Mouse (Mus musculus): ENCODE measurements around the gene Zfp750. TPM values are rescaled to one million over a fixed set of nuclear protein-coding genes. Genes with fewer than 3 reads are reported as not detected.

Gene Zfp750
- polyA plus RNA-seq, 1 experiment from 2014 or later: 8.9 TPM

DNA sequence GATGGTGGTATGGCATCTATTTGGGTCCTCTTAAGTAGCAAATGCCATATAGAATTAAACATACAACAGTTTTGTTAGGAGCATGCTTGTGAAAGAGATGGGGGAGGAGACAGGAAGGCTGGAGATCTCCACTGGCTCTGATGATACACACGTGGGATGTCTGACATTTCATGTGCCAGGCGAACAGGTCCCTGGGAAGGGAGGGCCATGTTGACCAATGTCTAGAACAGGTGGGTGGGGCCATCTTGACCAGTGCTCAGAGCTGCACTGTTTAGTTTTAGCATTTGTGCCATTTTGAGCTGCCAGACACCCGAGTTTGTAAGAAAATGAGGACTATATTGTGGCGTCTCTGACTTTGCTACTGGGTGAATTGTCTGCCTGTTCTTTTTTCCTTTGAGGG, 10.7 kb downstream of the Zfp750 start:
- ATAC-seq (ENCODE audit: insufficient number of reproducible peaks, insufficient read depth, low FRiP score, low read depth): no peak
- Histone ChIP-seq H3K9me3 (ENCODE audit: control insufficient read depth, low read depth, low read length) (no peaks in the 10 kb centered on the region), H3K4me2 (replicated peaks; ENCODE audit: low read depth, low read length) (no peak overlapping the region), H3K36me3 (ENCODE audit: control insufficient read depth, insufficient read depth, low read length) (peaks cover 5% of the 10 kb centered on the region), H3K9ac (replicated peaks; ENCODE audit: low read depth, low read length) (no peak overlapping the region), H3K4me1 (ENCODE audit: control insufficient read depth, insufficient read depth, low read length) (no peaks in the 10 kb centered on the region), H3K27me3 (ENCODE audit: control insufficient read depth, insufficient read depth, low read length) (no peaks in the 10 kb centered on the region), H3K27ac (ENCODE audit: low read length) (no peak overlapping the region), H3K4me3 (ENCODE audit: low read depth, low read length) (no peak overlapping the region)
- WGBS: 62% methylated on average over 4 of the region's 4 CpGs

DNA sequence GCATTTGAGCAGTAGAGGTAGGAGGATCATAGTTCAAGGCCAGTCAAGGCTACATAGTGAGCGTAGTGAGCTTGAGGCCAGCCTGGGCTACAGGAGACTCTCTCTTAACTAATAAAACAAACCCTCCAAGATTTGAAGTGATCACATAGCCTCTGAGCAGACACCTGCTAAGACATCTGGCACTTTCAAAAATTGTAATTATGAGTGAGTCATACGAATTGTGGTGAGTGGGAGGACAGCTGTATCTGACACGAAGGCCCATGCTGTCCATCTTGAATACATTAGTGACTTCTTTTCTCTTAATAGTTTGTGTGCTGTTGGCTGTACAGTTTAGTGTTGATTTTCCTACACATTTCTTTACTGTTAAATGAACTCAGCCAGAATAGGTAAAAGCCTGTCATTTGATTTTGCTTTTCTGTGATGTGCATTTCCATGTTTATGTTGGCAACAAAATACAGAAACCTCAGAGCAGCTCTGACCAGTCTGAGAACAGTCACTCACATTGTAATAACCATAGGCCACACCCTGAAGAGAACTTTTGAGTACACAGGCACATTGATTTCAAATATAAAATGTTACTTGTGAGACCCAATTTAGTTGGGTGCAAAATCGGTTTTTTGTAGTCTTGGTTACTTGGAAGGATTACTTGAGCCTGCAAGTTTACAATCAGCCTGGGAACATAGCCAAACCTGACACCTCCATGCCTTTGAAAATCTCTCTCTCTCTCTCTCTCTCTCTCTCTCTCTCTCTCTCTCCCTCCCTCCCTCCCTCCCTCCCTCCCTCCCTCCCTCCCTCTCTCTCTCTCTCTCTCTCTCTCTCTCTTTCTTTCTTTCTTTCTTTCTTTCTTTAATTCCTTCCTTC, 16.9 kb downstream of the Zfp750 start:
- Histone ChIP-seq H3K4me3 (ENCODE audit: low read depth, low read length) (no peak overlapping the region), H3K4me1 (ENCODE audit: control insufficient read depth, insufficient read depth, low read length) (no peaks in the 10 kb centered on the region), H3K27me3 (ENCODE audit: control insufficient read depth, insufficient read depth, low read length) (no peaks in the 10 kb centered on the region), H3K9me3 (ENCODE audit: control insufficient read depth, low read depth, low read length) (no peaks in the 10 kb centered on the region), H3K27ac (ENCODE audit: low read length) (no peak overlapping the region), H3K36me3 (ENCODE audit: control insufficient read depth, insufficient read depth, low read length) (peaks cover 10% of the 10 kb centered on the region), H3K9ac (replicated peaks; ENCODE audit: low read depth, low read length) (no peak overlapping the region), H3K4me2 (replicated peaks; ENCODE audit: low read depth, low read length) (no peak overlapping the region)
- WGBS: 72% methylated on average over 4 of the region's 4 CpGs
- ATAC-seq (ENCODE audit: insufficient number of reproducible peaks, insufficient read depth, low FRiP score, low read depth): no peak

DNA sequence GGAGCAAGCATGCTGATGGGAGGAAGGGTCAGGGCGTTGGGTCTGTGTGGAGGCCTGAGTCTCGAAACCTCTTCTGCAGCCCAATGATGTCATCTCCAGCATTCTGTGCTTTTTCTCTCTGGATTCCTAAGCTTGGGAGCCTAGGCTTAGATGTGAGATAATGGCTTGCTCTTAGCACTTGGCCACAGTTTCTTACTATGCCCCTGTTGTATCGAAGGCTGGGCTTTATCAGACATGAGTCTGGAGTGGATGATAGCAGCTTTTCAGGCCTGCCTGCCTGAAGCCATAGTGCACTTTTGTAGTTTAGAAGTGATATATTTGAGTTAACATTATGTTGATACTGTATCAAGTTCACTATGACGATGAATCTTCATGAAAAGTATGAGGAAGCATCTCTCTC, 17.6 kb downstream of the Zfp750 start:
- no peaks in the 10 kb centered on the region for H3K4me1 ChIP-seq (ENCODE audit: control insufficient read depth, insufficient read depth, low read length)
- no peak overlapping the region for H3K27ac ChIP-seq (ENCODE audit: low read length)
- H3K4me2 ChIP-seq (replicated peaks; ENCODE audit: low read depth, low read length): no peak overlapping the region
- ATAC-seq (ENCODE audit: insufficient number of reproducible peaks, insufficient read depth, low FRiP score, low read depth): no peak
- peaks cover 10% of the 10 kb centered on the region for H3K36me3 ChIP-seq (ENCODE audit: control insufficient read depth, insufficient read depth, low read length)
- H3K27me3 ChIP-seq (ENCODE audit: control insufficient read depth, insufficient read depth, low read length): no peaks in the 10 kb centered on the region
- H3K9me3 ChIP-seq (ENCODE audit: control insufficient read depth, low read depth, low read length): no peaks in the 10 kb centered on the region
- WGBS: 80% methylated on average over 4 of the region's 4 CpGs
- no peak overlapping the region for H3K4me3 ChIP-seq (ENCODE audit: low read depth, low read length)
- no peak overlapping the region for H3K9ac ChIP-seq (replicated peaks; ENCODE audit: low read depth, low read length)

DNA sequence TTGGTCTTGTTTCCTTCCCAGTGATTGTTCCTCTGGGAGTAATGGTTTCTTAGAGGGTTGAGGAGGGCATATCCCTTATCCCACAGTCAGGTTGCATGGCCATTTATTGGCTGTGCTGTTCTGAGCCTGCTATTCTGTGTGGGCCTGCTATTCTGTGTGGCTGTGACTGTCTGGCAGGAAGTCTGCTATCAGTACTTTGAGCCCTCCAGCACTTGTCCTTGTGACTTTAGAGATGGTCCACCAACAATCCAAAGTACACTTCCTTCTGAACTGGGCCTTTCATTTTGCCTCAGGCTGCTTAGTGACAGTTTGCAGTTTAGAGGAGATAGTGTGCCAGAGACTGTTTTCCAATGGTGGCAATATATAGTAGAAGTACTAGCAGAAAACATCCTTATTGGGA, 18.5 kb downstream of the Zfp750 start:
- no peaks in the 10 kb centered on the region for H3K4me1 ChIP-seq (ENCODE audit: control insufficient read depth, insufficient read depth, low read length)
- H3K4me2 ChIP-seq (replicated peaks; ENCODE audit: low read depth, low read length): no peak overlapping the region
- ATAC-seq (ENCODE audit: insufficient number of reproducible peaks, insufficient read depth, low FRiP score, low read depth): no peak
- no peaks in the 10 kb centered on the region for H3K27me3 ChIP-seq (ENCODE audit: control insufficient read depth, insufficient read depth, low read length)
- H3K27ac ChIP-seq (ENCODE audit: low read length): no peak overlapping the region
- no peak overlapping the region for H3K4me3 ChIP-seq (ENCODE audit: low read depth, low read length)
- H3K36me3 ChIP-seq (ENCODE audit: control insufficient read depth, insufficient read depth, low read length): peaks cover 8% of the 10 kb centered on the region; the same call in 1 of the 2 replicates
- no peaks in the 10 kb centered on the region for H3K9me3 ChIP-seq (ENCODE audit: control insufficient read depth, low read depth, low read length)
- no peak overlapping the region for H3K9ac ChIP-seq (replicated peaks; ENCODE audit: low read depth, low read length)

DNA sequence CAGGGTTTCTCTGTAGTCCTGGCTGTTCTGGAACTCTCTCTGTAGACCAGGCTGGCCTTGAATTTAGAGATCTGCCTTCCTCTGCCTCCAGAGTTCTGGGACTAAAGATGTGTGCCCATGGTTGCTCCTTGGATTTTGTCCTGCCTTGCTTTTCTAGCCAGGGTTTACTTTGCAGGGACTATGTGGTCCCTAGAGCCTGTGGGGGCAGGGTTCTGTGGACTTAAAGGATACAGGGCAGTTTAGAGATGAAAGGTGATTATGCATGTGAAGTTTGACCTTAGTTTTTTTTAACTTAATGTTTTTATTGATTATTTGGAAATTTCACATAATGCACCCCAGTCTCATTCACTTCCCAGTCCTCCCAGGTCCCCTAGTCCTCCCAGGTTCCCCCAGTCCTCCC, 28.5 kb downstream of the Zfp750 start:
- no peaks in the 10 kb centered on the region for H3K27me3 ChIP-seq (ENCODE audit: control insufficient read depth, insufficient read depth, low read length)
- no peaks in the 10 kb centered on the region for H3K9me3 ChIP-seq (ENCODE audit: control insufficient read depth, low read depth, low read length)
- peaks cover 4% of the 10 kb centered on the region for H3K36me3 ChIP-seq (ENCODE audit: control insufficient read depth, insufficient read depth, low read length)
- no peak for ATAC-seq (ENCODE audit: insufficient number of reproducible peaks, insufficient read depth, low FRiP score, low read depth)
- H3K4me2 ChIP-seq (replicated peaks; ENCODE audit: low read depth, low read length): no peak overlapping the region
- no peaks in the 10 kb centered on the region for H3K4me1 ChIP-seq (ENCODE audit: control insufficient read depth, insufficient read depth, low read length)
- H3K4me3 ChIP-seq (ENCODE audit: low read depth, low read length): no peak overlapping the region
- no peak overlapping the region for H3K9ac ChIP-seq (replicated peaks; ENCODE audit: low read depth, low read length)
- H3K27ac ChIP-seq (ENCODE audit: low read length): no peak overlapping the region

DNA sequence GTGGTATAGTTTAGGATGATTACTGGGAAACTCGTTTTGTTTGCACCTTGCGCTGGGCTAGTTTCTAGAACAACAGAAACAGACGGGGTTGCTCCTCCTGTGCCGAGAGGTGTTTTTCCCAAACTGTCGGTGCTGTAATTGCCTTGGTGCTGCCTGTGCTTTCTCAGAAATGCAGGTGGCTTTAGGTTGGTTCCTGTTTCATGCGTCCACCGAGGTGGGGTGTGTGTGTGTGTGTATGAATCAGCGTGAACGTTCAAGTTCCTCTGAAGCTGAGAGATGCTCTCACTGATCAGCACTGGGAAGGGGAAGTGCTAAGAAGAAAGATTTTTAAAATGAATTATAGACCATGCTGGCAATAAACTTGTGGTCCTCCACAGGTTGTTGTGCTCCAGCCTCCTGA, 33.3 kb downstream of the Zfp750 start:
- Histone ChIP-seq H3K27ac (ENCODE audit: low read length) (0 out of 2 replicates have a peak overlapping the region, but pooled peaks have one; percentile 3), H3K27me3 (ENCODE audit: control insufficient read depth, insufficient read depth, low read length) (no peaks in the 10 kb centered on the region), H3K9me3 (ENCODE audit: control insufficient read depth, low read depth, low read length) (no peaks in the 10 kb centered on the region), H3K4me1 (ENCODE audit: control insufficient read depth, insufficient read depth, low read length) (no peaks in the 10 kb centered on the region), H3K4me3 (ENCODE audit: low read depth, low read length) (no peak overlapping the region), H3K36me3 (ENCODE audit: control insufficient read depth, insufficient read depth, low read length) (no peaks in the 10 kb centered on the region), H3K9ac (replicated peaks; ENCODE audit: low read depth, low read length) (no peak overlapping the region), H3K4me2 (replicated peaks; ENCODE audit: low read depth, low read length) (no peak overlapping the region)
- no peak for ATAC-seq (ENCODE audit: insufficient number of reproducible peaks, insufficient read depth, low FRiP score, low read depth)
- 82% methylated on average over 9 of the region's 9 CpGs for WGBS

DNA sequence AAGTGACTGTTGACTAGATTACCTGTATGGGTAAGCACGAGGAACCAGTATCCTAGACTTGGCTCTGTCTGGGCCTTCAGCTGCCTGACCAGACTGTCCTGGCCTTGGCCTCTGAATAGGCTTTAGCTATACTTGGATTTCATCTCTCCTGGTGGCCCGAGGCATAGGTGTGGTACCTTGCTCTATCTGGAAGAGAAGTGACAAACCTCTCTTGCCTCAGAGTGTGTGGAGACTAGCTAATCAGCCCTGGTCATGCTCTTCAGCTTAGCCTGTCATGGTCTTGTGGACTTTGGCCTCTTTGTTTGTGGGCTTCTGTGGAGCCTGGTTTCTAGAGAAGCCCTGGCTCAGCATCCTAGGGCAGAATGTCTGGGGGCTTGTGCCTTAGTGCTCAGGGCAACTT, 38.0 kb downstream of the Zfp750 start:
- no peak overlapping the region for H3K4me2 ChIP-seq (replicated peaks; ENCODE audit: low read depth, low read length)
- no peak overlapping the region for H3K4me3 ChIP-seq (ENCODE audit: low read depth, low read length)
- ATAC-seq (ENCODE audit: insufficient number of reproducible peaks, insufficient read depth, low FRiP score, low read depth): no peak
- H3K36me3 ChIP-seq (ENCODE audit: control insufficient read depth, insufficient read depth, low read length): 0 out of 2 replicates have a peak, but pooled peaks cover 3% of the 10 kb centered on the region
- no peak overlapping the region for H3K9ac ChIP-seq (replicated peaks; ENCODE audit: low read depth, low read length)
- H3K27ac ChIP-seq (ENCODE audit: low read length): no peak overlapping the region
- no peaks in the 10 kb centered on the region for H3K27me3 ChIP-seq (ENCODE audit: control insufficient read depth, insufficient read depth, low read length)
- no peaks in the 10 kb centered on the region for H3K9me3 ChIP-seq (ENCODE audit: control insufficient read depth, low read depth, low read length)
- H3K4me1 ChIP-seq (ENCODE audit: control insufficient read depth, insufficient read depth, low read length): no peaks in the 10 kb centered on the region
- WGBS: 87% methylated on average over 2 of the region's 2 CpGs

DNA sequence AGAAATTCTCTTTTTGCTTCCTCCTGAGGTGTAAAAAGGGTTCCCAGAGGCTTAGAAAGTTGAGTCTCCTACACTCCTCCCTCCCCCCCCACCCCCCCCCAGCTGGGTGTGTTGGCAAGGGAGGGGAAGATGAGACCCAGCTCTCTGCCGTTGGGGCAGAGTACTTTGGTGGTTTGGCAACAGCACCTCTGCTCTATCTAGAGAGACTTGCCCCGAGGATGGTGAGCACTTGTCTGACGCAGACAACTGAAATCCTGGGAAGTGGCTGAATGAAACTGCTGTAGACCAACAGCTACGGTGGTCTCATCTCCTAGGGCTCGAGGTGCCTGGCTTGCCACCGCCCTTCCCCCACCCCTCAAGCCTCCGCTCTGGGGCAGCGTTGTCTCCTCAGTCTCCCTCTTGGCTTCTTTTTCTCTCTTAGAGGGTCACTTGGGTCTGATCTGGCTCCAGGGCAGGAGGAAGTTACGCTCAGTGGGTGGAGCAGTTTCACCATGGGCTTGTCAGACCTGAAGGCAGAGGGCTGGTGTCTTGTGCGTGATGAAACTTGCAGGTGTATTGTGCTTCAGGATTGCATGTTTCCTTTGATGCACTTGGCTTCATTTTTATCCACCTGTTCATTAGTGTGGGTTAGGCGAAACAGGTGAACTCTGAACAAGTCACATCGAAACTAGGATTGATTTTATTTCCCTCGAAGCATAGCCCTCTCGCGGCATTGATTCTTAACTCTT, 39.5 kb downstream of the Zfp750 start:
- ATAC-seq (ENCODE audit: insufficient number of reproducible peaks, insufficient read depth, low FRiP score, low read depth): no peak
- Histone ChIP-seq H3K27me3 (ENCODE audit: control insufficient read depth, insufficient read depth, low read length) (no peaks in the 10 kb centered on the region), H3K4me1 (ENCODE audit: control insufficient read depth, insufficient read depth, low read length) (no peaks in the 10 kb centered on the region), H3K9me3 (ENCODE audit: control insufficient read depth, low read depth, low read length) (no peaks in the 10 kb centered on the region), H3K4me2 (replicated peaks; ENCODE audit: low read depth, low read length) (no peak overlapping the region), H3K4me3 (ENCODE audit: low read depth, low read length) (no peak overlapping the region), H3K36me3 (ENCODE audit: control insufficient read depth, insufficient read depth, low read length) (0 out of 2 replicates have a peak, but pooled peaks cover 6% of the 10 kb centered on the region), H3K27ac (ENCODE audit: low read length) (0 out of 2 replicates have a peak overlapping the region, but pooled peaks have one; percentile 33), H3K9ac (replicated peaks; ENCODE audit: low read depth, low read length) (no peak overlapping the region)
- WGBS: 83% methylated on average over 15 of the region's 15 CpGs
